Mouse (Mus musculus) testis, postnatal 10 days (tissue): ENCODE data around the gene Fam178b.

Source experiments
- DNase-seq: peaks from one replicate; pipeline ENCODE4 v3.0.0; 2021; ENCODE audit warnings: low spot score

Gene Fam178b

DNA sequence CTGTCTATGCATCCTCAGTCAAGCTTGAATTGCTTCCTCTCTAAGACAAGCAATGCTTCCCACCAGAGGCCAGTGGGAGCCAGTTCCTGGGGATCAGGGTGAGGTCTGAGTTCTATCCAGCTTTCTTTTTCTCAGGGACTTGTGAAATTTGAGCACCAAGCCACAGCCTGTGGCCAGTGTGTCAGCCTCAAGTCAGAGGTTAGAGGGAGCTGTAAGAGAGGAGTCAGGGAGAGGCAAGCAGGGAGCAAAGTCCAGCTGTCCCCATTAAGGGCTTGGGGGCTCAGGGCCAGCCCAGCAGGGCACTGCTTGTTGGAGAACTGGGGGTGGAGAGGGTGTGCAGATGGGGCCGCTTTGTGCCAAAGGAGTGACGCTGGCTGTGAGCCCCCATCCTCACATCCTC is 119.8 kb downstream of the Fam178b start:
- DNase-seq, result no peak

GRCm38 (mm10) chr1:36562388-36562787 is 120.6 kb downstream of the Fam178b start:
- no peak for DNase-seq

GRCm38 (mm10) chr1:36560903-36561302 is 122.1 kb downstream of the Fam178b start:
- no peak for DNase-seq

DNA sequence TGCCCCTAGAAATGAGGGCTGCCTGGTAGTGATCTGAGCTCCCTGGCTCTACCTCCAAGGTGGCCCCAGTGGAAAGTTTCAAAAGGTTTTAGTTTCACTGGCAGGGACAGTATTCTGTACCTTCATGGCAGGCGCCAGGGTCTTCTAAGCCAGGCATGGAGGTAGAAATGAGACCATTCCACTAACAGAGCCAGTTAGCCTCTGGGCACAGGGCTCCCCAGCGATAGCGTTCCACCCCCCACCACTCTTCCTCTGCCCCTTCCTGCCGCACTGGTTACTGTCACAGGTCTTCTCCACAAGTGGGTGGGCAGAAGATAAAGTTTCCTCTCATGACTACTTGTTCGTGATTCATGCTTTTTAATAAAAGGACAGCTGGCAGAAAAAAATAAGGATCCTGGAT is 123.1 kb downstream of the Fam178b start:
- DNase-seq, result no peak

GRCm38 (mm10) chr1:36559256-36559655 is 123.7 kb downstream of the Fam178b start:
- no peak for DNase-seq

- peak; percentile 83 for DNase-seq
Observed at GRCm38 (mm10) chr1:36558031-36558993, 124.7 kb downstream of the Fam178b start, which contains the start of gene Sema4c. Gene Sema4c (minus strand): TSS chr1:36558349.

GRCm38 (mm10) chr1:36557457-36558011 is 125.4 kb downstream of the Fam178b start:
- peak; percentile 92 for DNase-seq

DNA sequence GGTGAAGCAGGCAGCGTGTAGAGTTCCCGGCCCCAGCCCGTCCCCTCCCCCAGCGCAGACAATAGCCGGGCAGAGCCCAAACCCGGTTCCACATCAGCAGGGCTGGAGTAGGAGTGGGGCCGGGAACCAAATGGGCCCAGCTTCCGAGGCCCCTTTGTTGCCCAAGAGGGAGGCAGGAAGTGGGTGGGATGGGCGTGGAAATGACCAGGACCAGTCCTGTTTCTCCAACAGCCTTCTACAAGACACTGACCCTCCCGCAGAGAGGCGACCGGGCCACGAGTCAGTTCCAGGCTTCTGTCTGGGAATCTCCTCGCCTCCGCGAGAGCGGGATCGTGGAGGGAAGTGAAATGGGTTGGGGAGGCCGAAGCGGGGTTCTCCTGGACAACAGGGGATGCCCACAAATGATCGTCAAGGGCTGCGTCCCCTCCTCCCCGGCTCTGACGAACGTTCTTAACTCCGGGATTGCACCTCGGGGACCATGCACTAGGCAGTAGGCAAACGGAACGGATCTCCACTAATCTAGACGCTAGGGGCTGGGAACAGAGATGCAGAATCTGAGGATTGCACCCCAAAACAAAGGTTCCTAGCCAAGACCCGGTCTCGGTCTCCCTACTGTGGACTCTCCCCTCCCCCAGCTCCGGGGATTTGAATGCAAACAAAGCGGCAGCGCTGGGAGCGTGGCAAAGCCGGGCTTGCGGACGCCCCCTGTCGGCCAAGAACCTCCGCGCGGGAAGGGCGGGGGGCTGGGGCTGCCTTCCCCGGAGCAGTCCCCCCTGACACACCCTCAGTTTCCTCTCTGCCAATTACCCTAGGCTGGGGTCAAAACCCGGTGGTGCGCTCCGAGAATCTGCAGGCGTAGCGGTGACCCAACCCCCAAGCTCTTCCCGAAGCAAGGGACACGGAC is 126.2 kb downstream of the Fam178b start:
- peak; percentile 97 for DNase-seq

DNA sequence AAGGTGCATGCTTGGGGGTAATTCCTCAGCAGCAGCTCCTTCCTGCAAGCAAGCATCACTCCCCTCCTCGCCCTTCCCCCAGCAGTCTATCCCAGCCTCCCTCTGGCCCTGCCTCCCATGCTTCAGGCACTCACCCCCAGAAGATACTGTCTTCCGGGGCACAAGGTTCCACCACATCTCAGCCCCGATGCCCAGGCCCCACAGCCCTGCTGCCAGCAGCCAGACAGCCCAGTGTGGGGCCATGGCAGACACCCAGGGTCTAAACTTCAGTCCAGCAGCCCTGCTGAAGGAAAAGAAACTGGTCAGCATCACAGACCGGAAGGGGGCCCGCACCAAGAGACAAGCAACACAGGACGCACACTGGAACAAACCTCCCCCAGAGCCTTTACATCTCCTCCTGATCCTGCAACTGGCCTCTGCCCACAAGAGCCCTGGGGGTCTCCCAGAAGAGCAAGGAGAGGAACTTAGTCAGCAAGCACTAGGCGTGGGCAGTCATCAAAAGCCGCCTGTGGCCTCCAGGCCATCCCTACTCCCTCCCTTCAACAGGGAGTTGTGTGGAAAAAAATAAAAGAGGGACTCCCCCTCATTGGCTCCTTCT is 127.1 kb downstream of the Fam178b start:
- no peak for DNase-seq

GRCm38 (mm10) chr1:36554633-36555399 is 128.2 kb downstream of the Fam178b start:
- DNase-seq, result no peak

DNA sequence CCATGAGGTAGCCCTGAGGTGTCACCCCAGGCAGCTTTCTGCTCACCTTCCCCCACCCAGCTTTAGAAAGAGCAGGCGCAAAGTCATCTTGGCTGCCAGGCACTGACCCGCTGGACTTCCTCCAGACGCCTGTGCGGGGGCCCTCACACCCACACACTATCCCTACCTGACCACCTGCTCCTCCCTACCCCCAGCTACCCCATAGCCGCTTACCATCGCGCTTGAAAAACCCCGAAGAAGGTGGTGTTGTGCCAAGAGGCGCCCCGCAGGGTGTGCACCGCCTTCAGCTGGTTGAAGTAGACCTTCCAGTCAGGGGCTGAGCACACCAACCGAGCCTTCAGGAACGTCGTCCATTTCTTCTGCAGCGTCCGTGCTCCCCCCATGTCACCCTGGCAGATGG is 130.5 kb downstream of the Fam178b start:
- DNase-seq, result no peak

DNA sequence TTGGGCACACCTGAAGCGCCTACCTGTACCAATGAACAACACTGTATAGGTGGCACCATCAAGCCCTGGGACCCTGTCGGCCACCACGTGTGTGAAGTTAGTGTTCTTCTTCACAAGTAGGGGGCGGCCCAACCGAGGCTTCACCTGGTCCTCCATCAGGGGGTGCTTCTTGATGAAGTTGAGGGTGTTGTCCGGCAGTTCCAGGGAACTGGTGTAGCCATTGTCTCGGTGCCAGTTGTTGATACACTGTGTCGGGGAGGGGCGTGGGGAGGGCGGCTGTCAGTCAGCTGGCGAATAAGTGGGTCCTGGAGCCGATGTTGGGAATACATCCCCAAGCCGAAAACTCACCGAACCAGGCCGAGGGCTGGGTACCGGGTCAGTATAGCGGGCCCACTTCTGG is 131.1 kb downstream of the Fam178b start:
- no peak for DNase-seq

- no peak for DNase-seq
Observed at GRCm38 (mm10) chr1:36550075-36550863, 132.7 kb downstream of the Fam178b start.

- no peak for DNase-seq
Observed at GRCm38 (mm10) chr1:36549491-36549890, 133.5 kb downstream of the Fam178b start.

GRCm38 (mm10) chr1:36548771-36549170 is 134.2 kb downstream of the Fam178b start:
- DNase-seq, result no peak

- peak; percentile 87 for DNase-seq
Observed at GRCm38 (mm10) chr1:36547981-36548598, 134.9 kb downstream of the Fam178b start.

DNA sequence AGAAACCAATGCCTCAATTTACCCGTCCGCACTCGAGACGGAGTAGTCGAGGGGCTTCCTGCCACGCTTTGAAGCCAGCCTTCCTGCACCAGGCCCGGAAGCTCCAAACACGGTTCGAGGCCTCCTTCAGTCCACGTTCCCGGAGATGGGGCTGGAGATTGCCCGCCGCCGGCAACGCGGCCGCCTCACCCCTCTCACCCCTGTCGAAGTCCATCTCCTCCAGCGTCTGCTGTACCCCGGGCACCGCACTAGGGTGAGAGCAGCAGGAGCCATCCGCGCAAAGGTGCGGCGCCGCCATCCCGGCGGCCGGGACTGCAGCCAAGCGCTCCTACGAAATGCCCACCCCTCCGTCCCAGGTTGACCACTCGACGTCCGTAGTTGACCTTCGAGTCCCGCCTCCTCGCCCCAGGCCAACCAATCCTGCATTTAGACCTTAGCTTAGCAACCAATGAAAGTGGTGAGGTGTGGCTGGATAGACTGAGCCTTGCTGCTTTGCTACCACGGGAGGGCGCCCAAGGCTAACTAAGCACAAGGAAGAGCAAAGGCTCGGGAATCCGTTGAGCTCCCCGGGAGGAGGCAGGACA is 136.0 kb downstream of the Fam178b start, which contains the start of gene Ankrd39:
Gene Ankrd39 (minus strand): TSS at position 558 of the 584 bp plus-strand sequence.
- DNase-seq, result peak; percentile 96

- DNase-seq, result no peak
Observed at GRCm38 (mm10) chr1:36545845-36546600, 137.0 kb downstream of the Fam178b start.

DNA sequence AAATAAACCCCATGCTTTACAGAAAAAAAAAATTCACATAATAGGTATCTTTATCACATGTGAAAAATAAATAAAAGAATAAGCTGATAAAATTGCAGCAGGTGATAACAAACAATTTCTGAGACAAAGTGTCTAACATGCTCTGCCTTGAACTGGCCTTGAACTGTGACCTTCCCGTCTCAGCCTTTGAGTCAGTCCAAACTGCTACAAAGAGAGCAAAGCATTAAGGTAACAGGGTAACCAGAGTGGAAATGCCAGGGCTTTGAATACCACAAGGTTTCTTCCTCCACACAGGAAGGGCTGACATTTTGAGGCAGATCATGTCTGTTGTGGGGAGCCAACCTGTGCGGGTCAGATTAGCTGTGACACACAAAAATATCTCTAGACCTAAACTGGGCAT is 137.6 kb downstream of the Fam178b start:
- DNase-seq, result no peak
